Mouse (Mus musculus) CH12.LX (cell line): ENCODE results near the gene Zbtb8a. TPM values are rescaled to one million over a fixed set of nuclear protein-coding genes. Genes with fewer than 3 reads are reported as not detected.
A peak's percentile ranks its signal among the peaks of the same experiment; 100 is the strongest.

Experiments used
- DNase-seq: peaks from one replicate; pipeline ENCODE4 v3.0.0-alpha.2; 2013; ENCODE audit errors: extremely low read depth
- H3K27ac ChIP-seq: 2 replicates; pipeline ENCODE4 v1.5.1; 2012; ENCODE audit warnings: low read depth, mild to moderate bottlenecking, control low read depth, moderate library complexity; ENCODE audit not compliant: insufficient read depth
- H3K27me3 ChIP-seq: replicated peaks from 2 replicates; pipeline ENCODE3; 2012; ENCODE audit warnings: inconsistent platforms
- H3K36me3 ChIP-seq, 2 experiments: replicated peaks in 1 of 2; 2 replicates each; pipeline versions ENCODE3 to v1.6.1; 2012; ENCODE audit warnings: inconsistent platforms in 1 of 2, low read length in 1 of 2, mild to moderate bottlenecking in 1 of 2, mixed read lengths in 1 of 2, moderate library complexity in 1 of 2; ENCODE audit not compliant: control insufficient read depth in 1 of 2, insufficient read depth in 1 of 2
- H3K4me1 ChIP-seq, 2 experiments: 2 replicates each; pipeline ENCODE4 v1.6.1; 2012; ENCODE audit warnings: inconsistent platforms in 1 of 2, moderate library complexity in 1 of 2; ENCODE audit not compliant: insufficient read depth in 2 of 2, control insufficient read depth in 1 of 2
- H3K4me2 ChIP-seq: 2 replicates; pipeline ENCODE4 v1.6.1; 2012; ENCODE audit warnings: low read depth, mild to moderate bottlenecking, control low read depth; ENCODE audit not compliant: poor library complexity, insufficient read depth, severe bottlenecking
- H3K4me3 ChIP-seq, 3 experiments: fragments of 150-350 bp in 1 of 3; sonication (generic) in 1 of 3; replicated peaks in 1 of 3; 2 replicates each; pipeline versions ENCODE3 to v1.5.1; 2011 to 2012; ENCODE audit warnings: low read depth in 2 of 3, low read length in 2 of 3, mild to moderate bottlenecking in 2 of 3, moderate library complexity in 2 of 3, control low read depth in 1 of 3, improper control_type of control experiment in 1 of 3, inconsistent platforms in 1 of 3, mixed read lengths in 1 of 3; ENCODE audit not compliant: poor library complexity in 1 of 3
- H3K79me2 ChIP-seq: replicated peaks from 2 replicates; pipeline ENCODE4 v1.6.1; 2012; ENCODE audit warnings: mild to moderate bottlenecking, moderate library complexity; ENCODE audit not compliant: control insufficient read depth, poor library complexity, insufficient read depth, severe bottlenecking; ENCODE audit errors: extremely low read depth
- H3K9ac ChIP-seq: 2 replicates; pipeline ENCODE4 v1.6.1; 2012; ENCODE audit warnings: low read depth, mild to moderate bottlenecking, control low read depth, moderate library complexity; ENCODE audit not compliant: insufficient read depth
- H3K9me3 ChIP-seq: replicated peaks from 2 replicates; pipeline ENCODE3; 2012; ENCODE audit warnings: low read length, inconsistent platforms, mixed read lengths
- BHLHE40 ChIP-seq: IDR thresholded peaks from 2 replicates; pipeline ENCODE4 v1.6.1; 2011; ENCODE audit warnings: mild to moderate bottlenecking, low read depth, low read length, improper control_type of control experiment
- CHD1 ChIP-seq: IDR thresholded peaks from 2 replicates; pipeline ENCODE4 v1.6.1; 2012; ENCODE audit warnings: low read depth, low read length, improper control_type of control experiment, inconsistent platforms
- CHD2 ChIP-seq: IDR thresholded peaks from 2 replicates; pipeline ENCODE4 v1.6.1; 2011; ENCODE audit warnings: low read length, improper control_type of control experiment
- CTCF ChIP-seq, 2 experiments: IDR thresholded peaks in 1 of 2; conservative IDR thresholded peaks in 1 of 2; 2 replicates each; pipeline ENCODE4 v1.5.1; 2011 to 2012; ENCODE audit warnings: low read depth in 2 of 2, low read length in 2 of 2, improper control_type of control experiment in 1 of 2, inconsistent platforms in 1 of 2, mild to moderate bottlenecking in 1 of 2, moderate library complexity in 1 of 2
- E2F4 ChIP-seq: IDR thresholded peaks from 2 replicates; pipeline ENCODE4 v1.6.1; 2011; ENCODE audit warnings: low read depth, low read length, improper control_type of control experiment; ENCODE audit not compliant: insufficient replicate concordance
- ELF1 ChIP-seq: IDR thresholded peaks from 2 replicates; pipeline ENCODE4 v1.6.1; 2014; ENCODE audit warnings: low read depth, mild to moderate bottlenecking, inconsistent platforms, low read length, improper control_type of control experiment
- EP300 ChIP-seq: IDR thresholded peaks from 2 replicates; pipeline ENCODE4 v1.6.1; 2011; ENCODE audit warnings: low read length, improper control_type of control experiment
- ETS1 ChIP-seq: conservative IDR thresholded peaks from 2 replicates; pipeline ENCODE4 v1.6.1; 2012; ENCODE audit warnings: low read depth, mild to moderate bottlenecking, inconsistent platforms, low read length, improper control_type of control experiment, moderate library complexity
- GABPA ChIP-seq: IDR thresholded peaks from 2 replicates; pipeline ENCODE4 v1.6.1; 2012; ENCODE audit warnings: low read depth, low read length, improper control_type of control experiment, inconsistent platforms; ENCODE audit not compliant: insufficient replicate concordance
- HCFC1 ChIP-seq: IDR thresholded peaks from 2 replicates; pipeline ENCODE4 v1.6.1; 2012; ENCODE audit warnings: low read depth, mild to moderate bottlenecking, inconsistent platforms, low read length, improper control_type of control experiment
- IRF4 ChIP-seq: IDR thresholded peaks from 2 replicates; pipeline ENCODE4 v1.6.1; 2014; ENCODE audit warnings: low read depth, mild to moderate bottlenecking, inconsistent platforms, low read length, improper control_type of control experiment
- JUN ChIP-seq: IDR thresholded peaks from 2 replicates; pipeline ENCODE4 v1.6.1; 2011; ENCODE audit warnings: low read depth, mild to moderate bottlenecking, low read length, improper control_type of control experiment, moderate library complexity; ENCODE audit not compliant: insufficient read depth
- JUND ChIP-seq: conservative IDR thresholded peaks from 2 replicates; pipeline ENCODE4 v1.6.1; 2011; ENCODE audit warnings: low read depth, low read length, improper control_type of control experiment
- KAT2A ChIP-seq: IDR thresholded peaks from 2 replicates; pipeline ENCODE4 v1.6.1; 2012; ENCODE audit warnings: low read length, improper control_type of control experiment, inconsistent platforms; ENCODE audit not compliant: insufficient replicate concordance
- MAFK ChIP-seq: IDR thresholded peaks from 2 replicates; pipeline ENCODE4 v1.6.1; 2011; ENCODE audit warnings: low read length, improper control_type of control experiment; ENCODE audit not compliant: insufficient replicate concordance
- MAX ChIP-seq: IDR thresholded peaks from 2 replicates; pipeline ENCODE4 v1.6.1; 2011; ENCODE audit warnings: low read length, improper control_type of control experiment
- MAZ ChIP-seq: IDR thresholded peaks from 2 replicates; pipeline ENCODE4 v1.6.1; 2012; ENCODE audit warnings: low read depth, mild to moderate bottlenecking, inconsistent platforms, low read length, improper control_type of control experiment, moderate library complexity
- MEF2A ChIP-seq: IDR thresholded peaks from 2 replicates; pipeline ENCODE4 v1.6.1; 2014; ENCODE audit warnings: low read depth, mild to moderate bottlenecking, inconsistent platforms, low read length, improper control_type of control experiment, borderline replicate concordance
- MXI1 ChIP-seq: IDR thresholded peaks from 2 replicates; pipeline ENCODE4 v1.6.1; 2011; ENCODE audit warnings: mild to moderate bottlenecking, low read depth, low read length, improper control_type of control experiment
- MYC ChIP-seq: IDR thresholded peaks from 2 replicates; pipeline ENCODE4 v1.6.1; 2011; ENCODE audit warnings: low read depth, mild to moderate bottlenecking, improper control_type of control experiment, low read length
- NELFE ChIP-seq: IDR thresholded peaks from 2 replicates; pipeline ENCODE4 v1.6.1; 2011; ENCODE audit warnings: low read depth, low read length, improper control_type of control experiment
- NRF1 ChIP-seq: IDR thresholded peaks from 2 replicates; pipeline ENCODE4 v1.6.1; 2014; ENCODE audit warnings: low read depth, mild to moderate bottlenecking, inconsistent platforms, low read length, improper control_type of control experiment, moderate library complexity
- PAX5 ChIP-seq: IDR thresholded peaks from 2 replicates; pipeline ENCODE4 v1.6.1; 2012; ENCODE audit warnings: low read length, inconsistent platforms, mixed read lengths
- POLR2A ChIP-seq: IDR thresholded peaks from 2 replicates; pipeline ENCODE4 v1.6.1; 2011; ENCODE audit warnings: low read depth, mild to moderate bottlenecking, improper control_type of control experiment, low read length
- POLR2AphosphoS2 ChIP-seq: IDR thresholded peaks from 2 replicates; pipeline ENCODE4 v1.6.1; 2011; ENCODE audit warnings: low read depth, low read length, improper control_type of control experiment
- RAD21 ChIP-seq: IDR thresholded peaks from 2 replicates; pipeline ENCODE4 v1.6.1; 2011; ENCODE audit warnings: low read depth, mild to moderate bottlenecking, low read length, improper control_type of control experiment, moderate library complexity
- RCOR1 ChIP-seq: conservative IDR thresholded peaks from 2 replicates; pipeline ENCODE4 v1.6.1; 2012; ENCODE audit warnings: low read depth, mild to moderate bottlenecking, inconsistent platforms, low read length, improper control_type of control experiment
- SIN3A ChIP-seq: IDR thresholded peaks from 2 replicates; pipeline ENCODE4 v1.6.1; 2012; ENCODE audit warnings: low read length, improper control_type of control experiment, inconsistent platforms
- SMC3 ChIP-seq: IDR thresholded peaks from 2 replicates; pipeline ENCODE4 v1.6.1; 2011; ENCODE audit warnings: low read depth, low read length, improper control_type of control experiment
- TBP ChIP-seq: conservative IDR thresholded peaks from 2 replicates; pipeline ENCODE4 v1.6.1; 2011; ENCODE audit warnings: low read depth, low read length, improper control_type of control experiment
- TCF12 ChIP-seq: IDR thresholded peaks from 2 replicates; pipeline ENCODE4 v1.6.1; 2014; ENCODE audit warnings: low read depth, mild to moderate bottlenecking, inconsistent platforms, low read length, improper control_type of control experiment
- UBTF ChIP-seq: IDR thresholded peaks from 2 replicates; pipeline ENCODE4 v1.6.1; 2012; ENCODE audit warnings: low read depth, mild to moderate bottlenecking, inconsistent platforms, low read length, improper control_type of control experiment, moderate library complexity
- USF1 ChIP-seq: IDR thresholded peaks from 2 replicates; pipeline ENCODE4 v1.6.1; 2014; ENCODE audit warnings: low read depth, mild to moderate bottlenecking, inconsistent platforms, low read length, improper control_type of control experiment
- USF2 ChIP-seq: conservative IDR thresholded peaks from 2 replicates; pipeline ENCODE4 v1.6.1; 2011; ENCODE audit warnings: low read depth, low read length, improper control_type of control experiment
- ZC3H11A ChIP-seq: IDR thresholded peaks from 2 replicates; pipeline ENCODE4 v1.6.1; 2012; ENCODE audit warnings: low read depth, mild to moderate bottlenecking, inconsistent platforms, low read length, improper control_type of control experiment
- ZKSCAN1 ChIP-seq: IDR thresholded peaks from 2 replicates; pipeline ENCODE4 v1.6.1; 2012; ENCODE audit warnings: low read depth, inconsistent platforms, low read length, improper control_type of control experiment, borderline replicate concordance
- ZMIZ1 ChIP-seq: IDR thresholded peaks from 2 replicates; pipeline ENCODE4 v1.6.1; 2012; ENCODE audit warnings: low read depth, mild to moderate bottlenecking, inconsistent platforms, low read length, improper control_type of control experiment
- ZNF384 ChIP-seq: IDR thresholded peaks from 2 replicates; pipeline ENCODE4 v1.6.1; 2012; ENCODE audit warnings: low read depth, low read length, improper control_type of control experiment, inconsistent platforms
- dilution Hi-C: fragments of 300-500 bp; cut with MboI; formaldehyde crosslinking; loops from 2 replicates; pipeline ENCODE4 v1.14.3; 2020; ENCODE audit warnings: low sequenced_read_pairs; ENCODE audit not compliant: extremely low pct_unique_long_range_greater_than_20kb, extremely low pct_ligation_motif_present
- in situ Hi-C: fragments of 300-500 bp; cut with MboI; formaldehyde crosslinking; loops from 3 replicates; pipeline ENCODE4 v1.14.3; 2019; ENCODE audit warnings: low sequenced_read_pairs, low pct_ligation_motif_present, low pct_unique_long_range_greater_than_20kb, mixed read lengths
- polyA plus RNA-seq: library from polyadenylated mRNA; unstranded; fragments of >175 nt; gene quantifications from 2 replicates; pipeline ENCODE4 v1.2.1, GENCODE M21; 2012; ENCODE audit warnings: low read depth; ENCODE audit not compliant: insufficient read length
- total RNA-seq, 2 experiments: library from RNA; depleted of rRNA; stranded (reverse); fragments of 300-350 nt in 1 of 2; fragments of >200 nt in 1 of 2; gene quantifications; 2 replicates each; pipeline ENCODE4 v1.2.3; 2012 to 2014

Gene Zbtb8a
- total and polyA plus RNA-seq, 3 experiments, result 0.04 TPM; not detected in 2

DNA sequence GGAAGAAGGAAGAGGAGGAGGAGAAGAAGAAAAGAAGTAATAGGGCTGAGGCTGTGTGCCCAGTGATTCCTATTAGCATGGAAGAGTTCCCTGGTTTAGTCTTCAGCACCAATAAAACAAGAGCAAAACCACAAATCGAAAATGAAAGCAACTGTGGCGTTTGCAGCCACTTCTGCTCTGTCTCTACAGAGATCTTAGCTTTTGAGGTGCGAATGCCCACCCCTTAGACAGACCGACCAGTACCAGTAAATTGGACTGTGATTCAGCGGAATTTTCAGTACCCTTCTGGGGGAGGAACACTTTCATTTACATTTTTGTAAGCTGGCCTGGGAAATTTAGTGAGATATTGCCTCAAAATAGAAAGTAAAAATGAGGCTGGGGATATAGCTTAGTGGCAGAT lies 12.7 kb downstream of the Zbtb8a start:
- dilution Hi-C loops (no loop called here), in situ Hi-C loops (loop anchor here (25.0 kb wide), 1 partner anchor 247 kb away; the partner anchor contains the start of genes Ccdc28b, Dcdc2b, Eif3i and Iqcc)
- Histone ChIP-seq H3K4me2 (peak overlapping the region; percentile 80), H3K27ac (no peak overlapping the region), H3K36me3 (no peaks in the 10 kb centered on the region), H3K9ac (peak overlapping the region; percentile 62), H3K9me3 (no peaks in the 10 kb centered on the region)
- no peak for TF ChIP-seq MEF2A
- no peak for TF ChIP-seq USF2
- no peak for TF ChIP-seq MAFK
- TF ChIP-seq NRF1, result no peak
- TF ChIP-seq MAX, result no peak
- no peak for TF ChIP-seq E2F4
- no peak for TF ChIP-seq USF1
- 0 out of 2 replicates have a peak, but pooled peaks have one; percentile 20 for TF ChIP-seq POLR2A
- TF ChIP-seq SMC3, result no peak
- TF ChIP-seq CTCF (conservative IDR thresholded peaks at IDR 0.05 in 1 of 2, IDR thresholded peaks at IDR 0.05 in 1 of 2; ENCODE audit: low read depth in 2 of 2, low read length in 2 of 2), result no peak
- TF ChIP-seq MYC, result no peak
- no peak for TF ChIP-seq JUN
- TF ChIP-seq EP300, result peak; percentile 64
- no peak for TF ChIP-seq BHLHE40
- no peak for TF ChIP-seq ELF1
- no peak for TF ChIP-seq MAZ
- TF ChIP-seq TBP, result no peak
- TF ChIP-seq GABPA, result no peak
- TF ChIP-seq PAX5, result no peak
- TF ChIP-seq RCOR1, result no peak
- TF ChIP-seq ZKSCAN1, result no peak; the same call in 1 of the 2 replicates
- TF ChIP-seq JUND, result no peak
- no peak for TF ChIP-seq HCFC1
- TF ChIP-seq TCF12, result no peak
- no peak for TF ChIP-seq UBTF
- TF ChIP-seq RAD21, result no peak
- TF ChIP-seq ZC3H11A, result no peak
- TF ChIP-seq ZNF384, result 0 out of 2 replicates have a peak, but pooled peaks have one; percentile 6
- TF ChIP-seq KAT2A, result no peak
- no peak; the same call in 1 of the 2 replicates for TF ChIP-seq MXI1
- no peak for TF ChIP-seq CHD2
- TF ChIP-seq ETS1, result peak; percentile 51; the same call in 1 of the 2 replicates
- TF ChIP-seq CHD1, result no peak
- no peak for TF ChIP-seq NELFE
- TF ChIP-seq POLR2AphosphoS2, result no peak
- peak; percentile 41 for TF ChIP-seq SIN3A
- no peak for TF ChIP-seq ZMIZ1
- peak; percentile 72 for TF ChIP-seq IRF4
- TF ChIP-seq, all 38 proteins: peak for 6
- Histone ChIP-seq H3K4me3 (peak overlapping the region; percentile 41 to 52 (median 44)), H3K27me3 (no peaks in the 10 kb centered on the region), H3K79me2 (no peaks in the 10 kb centered on the region), H3K4me1 (peaks cover 0 to 21% of the 10 kb centered on the region in 2 experiments; a peak in 2 of 4 replicates)
- peak; percentile 70 for DNase-seq
